Mouse (Mus musculus): Measurements from ENCODE around the gene Cry2.
"Not testable (repeated sequence)": the region's sequence is repeated elsewhere in the genome, so short reads cannot be mapped to it uniquely, and the experiment has no call there.

Gene Cry2

GRCm38 (mm10) chr2:92426426-92426825, 7.4 kb downstream of the Cry2 start:
- in situ Hi-C loops (cut with MboI; ENCODE audit: low pct_unique_long_range_greater_than_20kb in 1 of 2, low sequenced_read_pairs in 2 of 2, unreplicated experiment in 1 of 2): no loop called here

- in situ Hi-C loops (cut with MboI; ENCODE audit: low pct_unique_long_range_greater_than_20kb in 1 of 2, low sequenced_read_pairs in 2 of 2, unreplicated experiment in 1 of 2): no loop called here
Observed at GRCm38 (mm10) chr2:92425366-92425765, 8.5 kb downstream of the Cry2 start.

DNA sequence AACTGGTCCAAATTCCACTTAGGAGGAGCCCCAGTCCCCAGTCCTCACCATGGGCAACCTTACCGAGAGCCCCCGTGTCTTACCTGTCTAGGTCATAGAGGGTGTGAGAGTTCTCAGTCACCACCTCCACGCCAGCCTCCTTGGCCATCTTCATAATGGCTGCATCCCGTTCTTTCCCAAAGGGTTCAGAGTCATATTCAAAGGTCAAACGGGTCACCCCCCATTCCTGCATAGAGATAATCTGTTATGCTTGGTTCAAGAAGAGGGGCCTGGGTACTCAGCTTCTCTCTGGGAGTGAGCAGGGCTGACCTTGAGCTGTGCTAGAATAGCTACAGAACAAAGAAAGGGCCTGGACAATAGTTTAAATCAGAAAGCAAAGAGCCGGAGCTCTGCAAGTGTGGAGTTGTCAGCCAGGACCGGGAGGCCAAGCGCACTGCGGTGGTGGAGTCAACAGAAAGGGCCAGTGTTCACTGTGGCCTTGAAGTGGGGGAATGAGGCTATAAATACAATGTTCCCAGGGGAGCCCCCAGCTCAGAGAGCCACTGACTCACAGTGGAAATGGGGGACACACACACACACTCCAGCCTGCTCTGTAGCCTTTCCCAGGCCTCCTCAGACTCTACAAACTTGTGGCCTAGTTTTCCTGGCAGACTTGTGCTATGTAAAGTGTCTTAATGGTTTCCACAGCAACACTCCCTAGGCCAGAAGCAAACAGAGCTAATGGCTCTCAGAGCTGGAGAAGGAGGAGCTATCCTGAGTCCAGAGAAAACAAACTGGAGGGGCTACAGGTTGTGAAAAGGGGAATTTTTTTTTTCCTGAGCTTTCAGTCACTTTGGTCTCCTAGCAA, 9.2 kb downstream of the Cry2 start:
- in situ Hi-C loops (cut with MboI; ENCODE audit: low pct_unique_long_range_greater_than_20kb in 1 of 2, low sequenced_read_pairs in 2 of 2, unreplicated experiment in 1 of 2): no loop called here

DNA sequence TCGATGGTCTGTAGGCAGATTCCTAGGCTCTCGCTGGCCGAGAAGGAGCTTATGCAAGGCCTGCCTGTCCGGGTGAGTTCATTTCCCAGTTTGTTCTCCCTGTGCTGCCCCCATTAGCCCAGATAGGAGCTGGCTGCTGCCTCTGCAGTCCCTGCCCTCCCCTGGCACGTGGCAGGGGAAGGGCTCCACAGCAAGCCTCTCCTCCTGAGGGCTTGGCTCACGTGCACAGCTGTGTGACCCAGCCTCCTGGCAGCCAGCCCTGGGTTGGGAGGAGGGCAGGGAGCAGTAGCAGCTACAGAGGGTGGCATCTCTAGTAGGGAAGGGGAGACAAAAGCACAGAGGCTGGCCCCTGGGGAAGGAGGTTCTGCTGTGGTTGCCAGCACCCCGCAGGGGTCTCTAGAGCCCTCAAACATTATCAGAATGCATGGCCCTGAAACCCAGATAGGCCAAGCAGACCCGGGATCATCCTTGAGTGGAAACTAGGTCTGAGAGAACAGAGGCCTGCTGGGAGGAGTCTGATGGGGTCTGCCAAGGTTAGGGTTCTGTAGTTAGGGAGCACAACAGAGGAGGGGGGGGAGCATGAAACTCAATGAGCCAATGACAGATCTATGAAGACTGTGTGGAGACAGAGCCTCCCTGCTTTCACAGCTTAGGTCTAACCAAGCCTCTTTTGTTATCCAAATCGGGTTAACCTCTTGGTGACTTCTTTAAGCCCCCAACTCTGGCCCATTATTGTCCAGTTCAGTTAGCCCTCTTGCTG, 10.0 kb downstream of the Cry2 start:
- in situ Hi-C loops (cut with MboI; ENCODE audit: low pct_unique_long_range_greater_than_20kb in 1 of 2, low sequenced_read_pairs in 2 of 2, unreplicated experiment in 1 of 2): no loop called here

GRCm38 (mm10) chr2:92423156-92423555, 10.7 kb downstream of the Cry2 start:
- in situ Hi-C loops (cut with MboI; ENCODE audit: low pct_unique_long_range_greater_than_20kb in 1 of 2, low sequenced_read_pairs in 2 of 2, unreplicated experiment in 1 of 2): no loop called here

GRCm38 (mm10) chr2:92422388-92423135, 11.3 kb downstream of the Cry2 start:
- in situ Hi-C loops (cut with MboI; ENCODE audit: low pct_unique_long_range_greater_than_20kb in 1 of 2, low sequenced_read_pairs in 2 of 2, unreplicated experiment in 1 of 2): no loop called here

- in situ Hi-C loops (cut with MboI; ENCODE audit: low pct_unique_long_range_greater_than_20kb in 1 of 2, low sequenced_read_pairs in 2 of 2, unreplicated experiment in 1 of 2): no loop called here
Observed at GRCm38 (mm10) chr2:92421723-92422387, 12.0 kb downstream of the Cry2 start.

DNA sequence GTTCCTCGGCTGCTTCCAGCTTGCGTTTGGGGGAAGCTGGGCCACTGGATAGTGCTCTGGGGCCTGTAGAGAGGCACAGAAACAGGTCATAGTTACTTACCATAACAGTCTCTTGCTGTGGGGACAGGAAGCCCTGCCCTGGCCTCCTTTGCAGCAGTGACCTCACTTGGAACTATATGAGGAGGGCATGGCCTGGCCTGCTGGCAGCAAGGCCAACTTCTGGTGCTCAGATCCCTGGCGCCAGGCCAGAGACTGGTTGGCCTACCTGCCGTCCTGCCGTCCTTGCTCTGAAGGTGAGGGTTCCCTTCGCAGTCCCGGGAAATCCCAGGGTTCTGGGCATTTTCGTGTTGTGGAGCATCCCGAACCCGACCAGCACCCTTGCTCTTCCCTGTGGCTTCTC, 22.1 kb downstream of the Cry2 start:
- in situ Hi-C loops (cut with MboI; ENCODE audit: low pct_unique_long_range_greater_than_20kb in 1 of 2, low sequenced_read_pairs in 2 of 2, unreplicated experiment in 1 of 2): no loop called here

DNA sequence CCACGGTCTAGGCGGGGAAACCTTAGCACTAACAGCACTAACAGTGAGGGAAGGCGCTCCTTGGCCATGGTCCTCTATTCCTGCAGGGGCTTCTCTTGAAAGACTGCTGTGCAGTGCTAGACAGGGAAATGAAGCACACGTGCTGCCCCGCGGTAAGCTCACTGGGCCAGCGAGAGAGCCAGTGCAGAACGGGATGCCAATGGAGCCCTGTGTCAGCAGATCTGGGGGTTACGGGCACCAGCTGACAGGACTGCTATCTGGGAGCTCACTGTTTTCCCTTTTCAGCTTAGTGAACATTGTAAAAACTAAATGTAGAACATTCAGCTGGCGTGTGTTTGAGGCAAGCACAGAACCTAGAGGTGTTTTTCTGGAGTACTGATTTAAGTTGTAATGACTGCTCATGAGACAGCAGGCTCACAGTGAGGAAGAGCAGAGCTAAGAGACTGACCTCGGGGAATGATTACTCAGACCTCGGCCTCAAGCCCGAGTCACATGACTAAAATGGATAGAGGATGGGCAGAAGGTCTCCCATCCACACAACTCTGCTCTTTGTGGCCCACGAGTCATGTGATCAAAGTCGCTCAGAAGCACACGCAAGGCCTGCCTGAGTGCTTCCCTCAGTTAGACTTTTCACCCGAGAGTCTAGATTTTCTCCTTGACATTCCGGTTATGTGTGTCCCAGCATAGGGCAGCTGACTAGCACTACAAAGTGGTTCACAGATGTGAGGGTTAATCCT, 25.4 kb downstream of the Cry2 start:
- in situ Hi-C loops (cut with MboI; ENCODE audit: low pct_unique_long_range_greater_than_20kb in 1 of 2, low sequenced_read_pairs in 2 of 2, unreplicated experiment in 1 of 2): no loop called here

DNA sequence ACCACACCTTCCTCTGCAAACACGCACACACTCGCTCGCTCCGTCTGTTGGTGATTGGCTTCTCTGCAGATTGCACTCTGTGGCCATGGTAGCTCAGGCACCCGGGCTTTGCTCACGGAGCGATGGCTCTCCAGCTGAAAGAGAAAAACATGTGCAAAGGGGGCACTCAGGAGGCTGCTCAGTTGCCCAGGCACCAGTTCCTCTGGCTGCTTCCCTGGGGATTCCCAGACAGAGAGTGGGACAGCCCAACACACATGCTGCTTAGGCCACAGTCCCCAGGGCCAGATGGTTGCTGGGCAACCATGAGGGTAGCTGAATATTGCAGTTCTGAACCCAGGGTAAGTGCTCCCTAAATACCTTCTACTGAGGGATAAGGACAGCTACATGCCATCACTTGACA, 28.2 kb downstream of the Cry2 start:
- in situ Hi-C loops (cut with MboI; ENCODE audit: low pct_unique_long_range_greater_than_20kb in 1 of 2, low sequenced_read_pairs in 2 of 2, unreplicated experiment in 1 of 2): no loop called here

- in situ Hi-C loops (cut with MboI; ENCODE audit: low pct_unique_long_range_greater_than_20kb in 1 of 2, low sequenced_read_pairs in 2 of 2, unreplicated experiment in 1 of 2): no loop called here
Observed at GRCm38 (mm10) chr2:92404737-92405136, 29.1 kb downstream of the Cry2 start.

GRCm38 (mm10) chr2:92403776-92404319, 30.0 kb downstream of the Cry2 start:
- in situ Hi-C loops (cut with MboI; ENCODE audit: low pct_unique_long_range_greater_than_20kb in 1 of 2, low sequenced_read_pairs in 2 of 2, unreplicated experiment in 1 of 2): no loop called here

DNA sequence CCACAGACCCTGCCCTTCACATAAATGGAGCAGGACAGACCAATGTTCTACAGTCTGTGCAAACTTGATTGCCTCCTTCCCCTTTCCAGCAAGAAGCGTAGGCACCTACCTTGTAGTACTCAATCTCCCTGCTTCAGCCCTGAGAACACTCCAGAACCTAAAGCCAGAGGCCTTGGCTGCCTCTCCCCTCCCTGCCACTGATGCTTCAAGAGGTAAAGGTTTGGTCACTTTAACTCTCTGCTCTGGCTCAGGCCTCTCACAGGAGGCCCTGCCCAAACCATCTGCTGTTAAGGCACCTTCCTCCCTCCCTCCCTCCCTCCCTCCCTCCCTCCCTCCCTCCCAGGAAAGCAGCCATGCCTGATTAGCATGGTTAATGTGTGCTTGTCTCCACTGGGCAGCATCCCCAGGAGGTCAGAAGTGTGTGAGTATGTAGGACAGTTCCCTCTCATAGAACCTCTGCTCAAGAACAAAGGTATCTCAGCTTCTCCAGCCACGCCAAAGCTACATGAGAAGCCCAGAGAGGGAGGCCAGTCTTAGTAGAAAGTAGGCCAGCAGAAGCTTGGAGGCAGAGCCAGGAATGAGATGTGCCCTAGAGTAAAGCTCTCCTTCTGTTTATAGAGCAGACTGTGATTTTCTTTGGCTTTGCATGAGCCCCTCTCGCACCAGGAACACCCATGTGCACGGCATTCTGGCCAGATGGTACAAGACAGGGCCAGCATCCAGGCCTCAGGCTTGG, 31.1 kb downstream of the Cry2 start:
- in situ Hi-C loops (cut with MboI; ENCODE audit: low pct_unique_long_range_greater_than_20kb in 1 of 2, low sequenced_read_pairs in 2 of 2, unreplicated experiment in 1 of 2): no loop called here

DNA sequence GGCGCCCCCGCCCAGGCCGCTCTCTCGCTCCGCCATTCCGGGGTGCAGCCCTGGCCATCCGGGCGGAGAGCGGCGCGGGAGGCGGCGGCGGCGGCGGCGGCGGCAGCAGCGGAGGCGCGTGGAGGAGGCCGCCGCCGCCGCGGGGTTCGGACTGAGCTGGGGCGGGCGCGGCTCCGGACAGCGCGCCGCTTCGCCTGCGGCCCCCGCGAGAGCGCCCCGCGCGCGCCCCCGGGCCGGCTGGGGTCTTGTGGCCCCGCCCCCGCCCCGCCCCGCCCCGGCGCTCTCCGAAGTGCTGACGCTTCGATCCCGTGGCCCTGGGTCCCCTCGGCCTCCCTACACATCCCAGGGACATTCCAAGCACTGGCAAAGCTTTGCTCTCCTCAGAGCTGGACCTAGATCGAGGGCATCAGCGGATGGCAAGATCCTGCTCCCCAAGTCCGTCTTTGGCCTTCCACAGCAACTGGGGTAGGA, 32.7 kb downstream of the Cry2 start, which contains the start of gene Mapk8ip1:
Gene Mapk8ip1, minus strand, starts transcription at position 173 of the 471 bp plus-strand sequence.
- in situ Hi-C loops (cut with MboI; ENCODE audit: low pct_unique_long_range_greater_than_20kb in 1 of 2, low sequenced_read_pairs in 2 of 2, unreplicated experiment in 1 of 2): no loop called here

GRCm38 (mm10) chr2:92400682-92401081, 33.2 kb downstream of the Cry2 start:
- in situ Hi-C loops (cut with MboI; ENCODE audit: low pct_unique_long_range_greater_than_20kb in 1 of 2, low sequenced_read_pairs in 2 of 2, unreplicated experiment in 1 of 2): no loop called here

DNA sequence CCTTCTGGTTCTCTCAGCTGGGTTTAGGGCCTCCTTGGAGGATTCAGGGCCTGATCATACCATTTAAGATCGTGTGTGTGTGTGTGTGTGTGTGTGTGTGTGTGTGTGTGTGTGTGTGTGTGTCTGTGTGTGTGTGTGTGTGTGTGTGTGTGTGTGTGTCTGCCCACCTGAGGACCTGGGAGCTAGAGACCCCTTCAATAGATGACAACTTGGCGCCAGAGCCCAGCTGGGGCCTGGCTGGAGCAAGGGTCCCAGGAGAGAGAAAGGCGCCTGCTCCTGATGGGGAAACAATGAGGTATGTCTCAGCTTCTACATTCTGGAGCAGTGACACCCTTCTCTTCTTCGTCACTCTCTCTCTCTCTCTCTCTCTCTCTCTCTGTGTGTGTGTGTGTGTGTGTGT, 34.0 kb downstream of the Cry2 start:
- in situ Hi-C loops (cut with MboI; ENCODE audit: low pct_unique_long_range_greater_than_20kb in 1 of 2, low sequenced_read_pairs in 2 of 2, unreplicated experiment in 1 of 2): not testable (repeated sequence)

GRCm38 (mm10) chr2:92397436-92397835, 36.4 kb downstream of the Cry2 start:
- in situ Hi-C loops (cut with MboI; ENCODE audit: low pct_unique_long_range_greater_than_20kb in 1 of 2, low sequenced_read_pairs in 2 of 2, unreplicated experiment in 1 of 2): no loop called here

All from mouse embryonic stem cell (cell line).